Mouse (Mus musculus) MEL (cell line): ENCODE results near the gene Ss18l2.

Source experiments
- MAFK ChIP-seq: IDR thresholded peaks from 2 replicates; pipeline ENCODE4 v1.6.1; 2011; ENCODE audit warnings: low read depth, mild to moderate bottlenecking, low read length, improper control_type of control experiment, borderline replicate concordance
- TBP ChIP-seq: IDR thresholded peaks from 2 replicates; pipeline ENCODE4 v1.8.0; 2011; ENCODE audit warnings: low read depth, low read length, improper control_type of control experiment

DNA sequence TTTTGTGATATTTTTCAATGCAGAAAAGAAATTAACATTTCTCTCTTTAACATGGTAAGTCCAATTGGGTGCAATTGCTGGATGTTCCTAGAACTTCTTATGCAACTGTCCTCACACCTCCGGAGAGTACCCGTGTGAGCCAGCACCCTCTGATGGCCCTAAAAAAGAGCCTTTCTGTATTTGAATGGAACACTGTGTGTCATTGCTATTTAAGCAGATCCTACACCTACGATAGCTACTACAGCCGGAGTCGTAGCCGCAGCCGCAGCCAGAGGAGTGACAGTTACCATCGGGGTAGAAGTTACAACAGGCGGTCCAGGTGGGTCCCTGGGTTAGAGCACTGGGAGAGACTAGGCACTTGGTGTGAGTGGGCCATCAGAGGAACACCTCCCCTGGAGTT lies 42.6 kb downstream of the Ss18l2 start:
- TF ChIP-seq MAFK: no peak
- no peak for TF ChIP-seq TBP
